Mouse (Mus musculus): ENCODE measurements around the gene Cacna1c.

Cacna1c gene

DNA sequence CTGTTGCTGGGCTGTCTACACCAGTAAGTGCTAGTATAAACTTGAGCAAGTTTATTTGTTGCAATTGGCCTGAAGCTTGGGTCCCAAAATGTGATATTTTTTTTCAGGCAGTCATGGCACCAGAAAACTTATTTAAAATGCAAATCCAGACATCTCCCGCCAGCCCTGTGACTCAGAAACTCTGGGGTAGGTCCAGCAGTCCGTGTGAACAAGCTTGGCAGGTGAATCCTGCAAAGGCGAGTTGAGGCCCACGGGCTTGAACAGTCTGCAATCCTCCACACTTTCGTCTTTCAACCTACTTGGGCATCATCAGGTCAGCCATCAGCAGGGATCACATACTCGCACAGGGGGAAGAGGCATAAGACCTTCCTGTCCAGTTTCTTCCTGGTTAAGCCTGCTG lies 344.1 kb downstream of the Cacna1c start:
- DNase-seq (ENCODE audit: low read depth, low spot score) = no peak

DNA sequence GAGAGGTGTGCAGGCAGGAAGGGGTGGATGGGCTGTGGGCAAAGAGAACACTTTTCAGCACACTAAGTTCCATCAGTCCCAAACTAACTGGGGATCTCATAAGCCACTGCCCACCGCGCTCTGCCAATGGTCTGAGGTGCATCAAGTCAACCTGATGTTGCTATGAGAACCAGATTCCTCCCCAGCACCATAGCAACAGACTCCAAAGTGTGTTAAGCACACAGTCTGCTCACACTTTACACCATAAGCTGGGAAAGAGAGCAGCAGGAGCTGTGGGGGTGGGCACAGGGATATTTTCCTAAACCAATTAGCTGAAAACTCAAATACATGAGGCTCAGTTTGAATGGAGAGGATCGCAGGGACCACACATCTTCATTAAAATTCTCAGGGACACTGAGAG lies 345.1 kb downstream of the Cacna1c start:
- no peak for DNase-seq (ENCODE audit: low read depth, low spot score)

DNA sequence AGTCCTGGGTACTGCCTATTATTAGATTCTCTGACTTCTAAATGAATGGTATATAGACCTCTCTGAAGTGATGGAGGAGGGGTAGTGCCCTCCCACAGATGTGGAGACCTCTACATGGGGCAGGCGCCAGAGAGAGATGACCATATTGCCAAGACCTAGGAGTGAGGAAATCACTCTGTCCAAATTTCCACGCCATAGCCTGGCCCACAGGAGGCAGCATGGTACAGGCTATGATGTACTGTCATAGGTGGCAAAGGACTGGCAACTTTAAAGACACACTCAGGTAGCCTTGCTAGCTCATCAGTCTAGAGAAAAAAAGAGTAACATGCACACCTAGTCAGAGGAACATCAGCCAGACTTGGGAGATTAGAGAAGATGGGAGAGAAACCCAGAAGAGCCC lies 347.6 kb downstream of the Cacna1c start:
- no peak for DNase-seq (ENCODE audit: low read depth, low spot score)

DNA sequence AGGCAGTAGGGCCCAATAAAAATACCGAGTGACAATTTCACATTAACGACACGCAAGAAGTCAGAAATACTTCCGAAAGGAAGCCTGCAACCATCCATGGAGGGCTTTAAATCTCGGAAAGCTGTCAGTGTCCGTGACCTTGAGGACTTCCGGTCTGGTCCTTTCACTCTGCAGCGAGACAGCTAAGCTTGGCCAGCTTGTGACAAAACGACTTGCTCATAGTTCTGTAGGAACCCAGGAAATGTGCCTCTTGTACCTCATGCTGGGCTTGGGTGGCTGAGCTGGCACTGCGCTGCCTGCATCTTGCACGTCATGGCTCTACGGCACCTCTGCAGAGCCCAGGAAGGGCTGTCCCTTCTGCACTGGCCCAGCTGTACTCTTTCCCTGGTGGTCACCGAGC lies 348.5 kb downstream of the Cacna1c start:
- DNase-seq (ENCODE audit: low read depth, low spot score) = no peak

DNA sequence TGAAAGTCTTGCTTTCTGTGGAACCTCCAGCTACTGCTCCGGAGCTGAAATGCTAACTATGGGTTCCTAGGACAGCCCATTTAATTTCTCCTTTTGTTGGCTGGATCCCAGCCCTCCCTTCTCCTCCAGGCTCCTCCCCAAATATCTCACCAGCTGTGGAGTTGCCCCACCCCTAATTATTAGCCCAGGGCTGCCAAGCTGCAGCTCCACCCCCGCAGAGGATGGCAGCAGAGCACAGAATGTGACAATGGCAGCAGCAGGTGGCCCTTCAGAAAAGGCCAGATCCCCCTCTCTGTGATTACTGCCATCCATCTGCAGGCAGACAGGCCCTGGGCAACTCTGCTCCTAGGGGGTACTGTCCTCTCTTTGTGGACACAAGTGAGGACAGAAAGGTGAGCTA lies 350.4 kb downstream of the Cacna1c start:
- no peak for DNase-seq (ENCODE audit: low read depth, low spot score)

DNA sequence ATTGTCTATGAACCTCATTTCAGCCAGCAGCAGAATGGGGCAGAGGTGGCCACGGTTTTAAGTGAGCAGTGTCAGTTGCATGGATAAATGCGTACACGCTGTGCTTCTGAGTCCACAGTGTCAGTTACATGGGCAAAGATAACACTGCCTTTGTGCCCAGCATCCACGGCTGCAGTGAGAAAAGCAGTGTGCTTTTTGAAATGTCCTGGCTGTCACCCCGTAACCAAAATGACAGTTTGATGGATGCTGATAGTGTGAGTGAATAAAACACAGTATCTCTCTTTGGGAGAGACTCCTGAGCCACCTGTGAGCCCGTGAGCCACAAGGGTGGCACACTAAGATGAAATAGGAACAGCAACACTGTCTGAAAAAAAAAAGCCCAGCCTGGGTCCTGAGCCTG lies 351.0 kb downstream of the Cacna1c start:
- no peak for DNase-seq (ENCODE audit: low read depth, low spot score)

DNA sequence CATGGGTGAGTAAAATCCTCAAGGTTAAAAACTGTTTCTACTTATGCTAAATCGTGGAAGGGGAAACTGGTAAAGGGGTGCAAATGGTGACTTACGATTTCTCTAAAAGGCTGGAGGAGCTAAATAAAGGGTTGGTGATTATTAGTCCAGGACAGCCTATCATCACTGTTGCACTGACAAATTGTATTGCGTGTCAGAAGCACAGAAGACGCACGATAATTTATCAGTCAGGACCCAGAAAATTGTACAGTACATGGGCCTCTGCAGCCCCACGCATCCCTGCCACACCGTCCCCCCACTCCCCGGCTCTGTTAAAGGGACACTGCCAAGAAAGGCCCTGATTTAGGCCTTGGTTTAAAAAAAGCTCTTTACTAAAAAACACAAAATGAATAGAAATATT lies 352.7 kb downstream of the Cacna1c start:
- DNase-seq (ENCODE audit: low read depth, low spot score) = no peak

DNA sequence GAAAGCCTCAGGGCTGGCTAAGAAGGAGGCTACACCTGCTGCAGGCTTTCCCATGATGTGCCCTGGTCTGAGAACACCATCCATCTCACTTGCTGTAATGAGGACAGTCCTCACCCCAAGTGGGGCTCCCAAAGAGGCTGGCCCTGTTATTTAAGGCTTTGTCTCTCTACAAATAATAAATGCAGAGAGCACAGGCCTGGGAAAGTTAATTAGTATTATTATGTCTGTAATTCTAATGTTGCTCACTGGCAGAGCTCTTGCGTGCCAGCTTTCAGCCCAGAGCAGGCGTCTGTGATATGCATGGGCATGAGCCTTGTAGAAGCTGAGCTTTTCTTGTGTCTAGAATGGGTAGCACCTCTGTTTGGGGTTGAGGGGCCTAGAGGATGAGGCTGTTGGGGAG lies 354.3 kb downstream of the Cacna1c start:
- no peak for DNase-seq (ENCODE audit: low read depth, low spot score)

DNA sequence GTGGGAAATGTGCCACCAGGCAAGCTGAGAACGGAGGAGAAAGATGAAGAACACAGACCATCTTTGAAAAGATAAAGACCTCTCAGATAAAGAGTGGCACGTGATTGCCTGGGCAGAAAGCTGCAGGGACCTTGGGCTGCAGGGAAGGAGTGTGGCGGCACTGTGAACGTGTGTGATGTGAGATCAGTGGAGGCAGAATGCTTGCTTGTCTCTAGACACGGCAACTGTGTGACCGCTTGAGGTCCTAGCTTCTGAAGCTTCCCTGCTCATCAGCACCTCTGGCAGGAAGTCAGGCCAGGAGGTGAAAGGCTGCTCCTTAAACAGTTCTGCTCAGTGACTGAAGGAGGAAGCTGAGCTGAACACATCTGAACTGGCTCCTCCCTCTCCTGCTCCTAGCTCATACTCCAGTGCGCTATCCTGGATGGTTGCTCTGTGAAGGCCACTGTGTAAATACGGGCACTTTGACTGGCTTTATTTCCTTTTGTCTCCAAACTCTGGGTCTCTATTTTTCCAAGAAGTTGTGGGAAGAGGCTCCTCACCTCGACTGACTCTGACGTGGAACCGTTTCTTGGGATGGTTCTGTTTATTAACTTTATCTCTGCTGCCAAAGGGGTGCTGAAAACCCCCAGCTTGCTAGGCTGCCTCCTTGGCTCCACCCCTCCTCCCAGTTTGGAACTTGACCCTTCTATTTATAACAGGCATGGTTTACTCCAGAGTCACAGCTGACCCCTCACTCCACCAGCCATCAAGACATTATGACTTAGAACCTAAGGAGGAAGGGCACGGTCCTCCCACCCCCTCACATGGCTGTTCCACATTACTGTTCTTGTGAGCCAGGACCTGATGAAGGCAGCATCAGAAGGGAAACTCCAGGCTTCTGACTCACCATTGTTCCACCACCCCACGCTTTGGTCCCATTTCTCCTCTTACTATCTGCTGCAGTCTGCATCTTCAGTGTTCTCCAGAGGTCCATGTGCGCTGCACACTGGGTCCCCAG lies 357.0 kb downstream of the Cacna1c start:
- no peak for DNase-seq (ENCODE audit: low read depth, low spot score)

DNA sequence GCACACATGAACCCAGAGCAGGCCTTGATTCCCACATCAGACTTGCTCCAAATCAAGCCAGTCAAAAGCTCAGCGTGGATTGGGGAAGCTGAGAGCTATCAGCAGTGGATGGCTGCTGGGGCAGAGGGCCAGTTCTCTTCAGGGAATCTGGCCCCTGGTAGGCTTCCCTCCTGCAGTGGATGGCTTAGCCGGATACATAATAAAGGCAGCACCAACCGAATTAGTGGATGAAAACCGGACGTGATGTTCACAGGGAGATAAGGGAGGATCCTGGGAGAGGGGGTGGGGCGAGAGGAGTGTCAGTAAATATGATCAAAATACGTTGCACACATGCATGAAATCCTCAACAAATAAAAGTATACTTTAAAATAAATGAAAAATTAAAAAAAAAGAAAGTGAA lies 359.5 kb downstream of the Cacna1c start:
- no peak for DNase-seq (ENCODE audit: low read depth, low spot score)

DNA sequence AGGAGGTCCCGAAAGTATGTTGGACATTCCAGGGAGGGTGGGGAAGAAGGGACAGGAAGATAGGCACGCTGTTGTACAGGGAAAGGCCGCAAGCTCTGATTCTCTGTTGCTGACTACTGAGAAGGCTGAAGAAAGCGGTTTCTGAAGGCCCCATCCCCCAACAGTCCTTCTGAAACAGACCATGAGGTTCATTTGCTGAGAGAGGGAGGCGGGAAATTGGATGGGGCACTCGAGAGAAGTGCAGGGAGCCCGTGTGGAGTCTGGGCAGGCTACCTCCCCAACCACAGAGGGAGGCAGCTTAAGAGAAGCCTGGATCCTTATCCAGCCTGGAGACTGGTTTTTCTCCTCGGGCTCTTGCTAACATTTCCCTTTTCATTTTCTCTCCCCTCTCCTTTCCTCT lies 362.2 kb downstream of the Cacna1c start:
- no peak for DNase-seq (ENCODE audit: low read depth, low spot score)

DNA sequence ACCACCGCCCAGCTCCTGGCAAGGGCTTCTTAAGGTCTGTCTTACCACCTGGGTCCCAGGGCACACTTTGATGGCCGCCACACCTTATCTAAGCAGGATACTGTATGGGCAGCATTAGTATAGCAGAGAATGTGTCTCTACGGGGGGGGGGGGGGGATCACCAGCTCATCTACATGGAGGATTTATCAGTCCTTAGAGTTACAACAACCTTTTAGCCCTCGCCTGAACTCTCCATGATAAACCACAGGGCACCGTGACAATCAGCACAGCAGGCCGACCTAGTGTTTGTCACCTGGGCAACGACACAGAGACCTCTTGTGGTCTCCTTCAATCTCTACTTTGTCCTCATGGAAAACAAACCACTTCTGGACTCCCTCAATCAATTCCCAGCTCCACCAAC lies 363.2 kb downstream of the Cacna1c start:
- DNase-seq (ENCODE audit: low read depth, low spot score) = no peak

DNA sequence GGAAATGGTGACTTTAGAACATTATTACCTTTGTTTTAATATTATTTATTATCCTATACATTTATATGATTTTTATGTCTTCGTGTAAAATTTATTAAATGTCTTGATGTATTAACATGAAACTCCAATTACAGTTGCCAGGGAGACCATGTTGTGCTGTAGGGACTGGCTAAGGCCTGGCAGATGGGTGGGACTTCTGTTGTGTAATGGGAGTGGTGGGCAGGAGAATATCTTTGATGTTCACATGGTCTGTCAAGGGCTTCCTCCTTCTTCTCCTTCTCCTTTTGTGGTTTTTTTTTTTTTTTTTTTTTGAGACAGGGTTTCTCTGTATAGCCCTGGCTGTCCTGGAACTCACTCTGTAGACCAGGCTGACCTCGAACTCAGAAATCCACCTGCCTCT lies 363.6 kb downstream of the Cacna1c start:
- DNase-seq (ENCODE audit: low read depth, low spot score) = no peak

DNA sequence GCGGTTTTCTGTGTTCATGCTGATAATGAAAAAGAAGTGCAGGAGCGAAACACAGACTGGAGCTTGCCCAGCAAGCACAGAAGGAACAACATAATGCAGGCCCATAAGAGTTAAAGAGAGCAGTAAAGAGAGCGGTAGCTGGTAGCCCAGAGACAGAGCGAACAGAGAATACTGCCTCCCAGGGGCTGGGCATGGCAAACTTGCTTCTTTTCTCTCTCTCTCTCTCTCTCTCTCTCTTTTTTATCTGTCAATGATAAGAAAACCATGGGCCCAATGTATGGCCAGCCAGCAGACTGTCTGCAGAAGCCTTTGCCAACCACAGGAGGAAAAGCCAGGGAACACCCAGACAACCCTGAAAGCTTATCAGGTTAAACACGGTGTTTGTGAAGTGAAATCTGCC lies 365.4 kb downstream of the Cacna1c start:
- DNase-seq (ENCODE audit: low read depth, low spot score) = no peak

DNA sequence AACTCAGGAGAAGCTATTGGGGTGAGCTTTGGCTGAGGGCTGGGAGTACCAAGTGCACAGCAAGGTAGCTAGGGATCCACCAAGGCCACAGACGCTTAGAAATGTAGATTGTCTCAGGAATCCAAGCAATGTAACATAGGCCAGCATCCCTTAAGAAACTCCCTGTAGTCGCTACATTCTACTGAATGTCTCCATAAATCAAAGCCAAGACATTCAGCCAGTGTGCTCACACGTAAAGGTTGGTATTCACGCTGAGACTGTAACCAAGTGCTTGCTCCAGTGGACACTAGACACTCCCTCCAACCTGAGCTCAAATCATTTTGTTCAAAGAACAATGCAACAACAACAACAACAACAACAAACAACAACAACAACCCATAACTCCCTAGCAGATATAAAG lies 368.0 kb downstream of the Cacna1c start:
- no peak for DNase-seq (ENCODE audit: low read depth, low spot score)

DNA sequence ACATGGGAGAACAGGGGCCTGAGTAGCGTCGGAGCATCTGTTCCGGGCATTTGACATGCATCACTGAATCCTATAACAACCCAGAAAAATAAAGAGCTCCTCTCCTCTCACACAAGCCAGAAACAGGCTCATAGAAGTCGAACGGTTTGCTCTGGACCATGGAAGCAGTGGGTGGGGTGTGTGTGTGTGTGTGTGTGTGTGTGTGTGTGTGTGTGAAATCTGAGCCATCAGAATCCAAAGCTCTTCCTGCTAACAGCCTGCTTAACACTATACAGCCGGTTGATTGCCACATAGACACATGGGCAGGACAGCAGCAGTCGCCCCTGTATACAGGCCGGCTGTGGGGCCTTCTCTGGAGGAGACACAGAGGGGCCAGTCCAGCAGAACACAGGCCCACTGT lies 368.7 kb downstream of the Cacna1c start:
- DNase-seq (ENCODE audit: low read depth, low spot score) = no peak

DNA sequence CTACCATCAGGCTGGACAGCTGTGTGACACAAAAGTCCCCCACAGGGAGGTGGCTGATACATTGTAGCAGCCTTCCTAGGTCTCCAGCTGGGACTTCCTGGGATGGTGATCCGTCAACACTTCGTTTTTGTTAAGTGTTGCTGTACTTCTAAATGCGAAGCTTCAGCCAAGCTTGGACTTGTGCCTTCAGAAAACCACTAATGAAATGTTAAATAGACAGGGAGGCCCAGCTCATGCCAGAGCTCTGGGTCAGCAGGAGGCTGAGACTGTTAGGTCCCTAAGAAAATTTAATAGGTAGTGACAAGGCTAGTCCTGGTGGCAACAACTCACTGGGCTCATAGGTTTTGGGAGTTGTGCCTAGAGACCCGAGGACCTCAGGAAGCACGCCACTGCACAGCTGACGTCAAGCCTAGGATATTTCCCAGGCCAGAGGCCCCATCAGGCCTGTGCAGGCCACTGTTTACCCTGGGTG lies 370.8 kb downstream of the Cacna1c start:
- no peak for DNase-seq (ENCODE audit: low read depth, low spot score)

DNA sequence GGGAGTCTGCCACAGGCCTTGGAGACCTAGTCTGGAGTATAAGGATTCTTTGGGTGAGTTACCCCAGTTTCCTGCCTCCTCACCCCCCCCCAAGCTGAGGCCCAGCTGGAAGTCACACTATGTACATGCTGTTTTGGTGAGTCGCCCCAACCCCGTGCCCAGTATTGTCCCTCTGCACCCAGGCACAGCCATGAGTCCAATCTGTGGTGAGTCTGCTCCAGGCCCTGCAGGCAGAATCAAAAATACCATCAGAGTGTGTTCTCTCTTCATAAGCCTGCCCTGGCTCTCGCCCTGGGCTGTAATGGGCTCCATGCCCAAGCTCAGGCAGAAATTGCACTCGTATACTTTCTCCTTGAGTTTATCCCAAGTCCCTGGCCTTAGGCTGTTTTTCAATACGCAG lies 374.7 kb downstream of the Cacna1c start:
- no peak for DNase-seq (ENCODE audit: low read depth, low spot score)

DNA sequence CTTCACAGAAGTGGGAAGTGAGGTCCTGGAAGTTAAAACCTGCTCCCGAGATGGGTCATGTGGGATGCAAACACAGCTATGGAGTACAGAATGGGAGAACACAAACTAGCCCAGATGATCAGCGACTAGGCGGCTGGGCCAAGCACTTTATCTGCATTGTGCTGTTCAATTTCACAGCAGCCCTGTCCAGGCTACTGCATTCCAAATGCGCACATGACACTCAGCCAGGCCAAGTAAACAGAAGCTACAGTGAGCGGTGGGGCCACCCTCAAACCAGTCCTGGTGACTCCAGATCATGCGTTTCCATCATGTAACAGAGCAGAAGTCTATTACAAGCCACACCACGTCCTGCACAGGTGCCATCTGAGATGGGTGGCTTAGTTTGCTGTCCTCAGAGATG lies 376.6 kb downstream of the Cacna1c start:
- DNase-seq (ENCODE audit: low read depth, low spot score) = no peak

DNA sequence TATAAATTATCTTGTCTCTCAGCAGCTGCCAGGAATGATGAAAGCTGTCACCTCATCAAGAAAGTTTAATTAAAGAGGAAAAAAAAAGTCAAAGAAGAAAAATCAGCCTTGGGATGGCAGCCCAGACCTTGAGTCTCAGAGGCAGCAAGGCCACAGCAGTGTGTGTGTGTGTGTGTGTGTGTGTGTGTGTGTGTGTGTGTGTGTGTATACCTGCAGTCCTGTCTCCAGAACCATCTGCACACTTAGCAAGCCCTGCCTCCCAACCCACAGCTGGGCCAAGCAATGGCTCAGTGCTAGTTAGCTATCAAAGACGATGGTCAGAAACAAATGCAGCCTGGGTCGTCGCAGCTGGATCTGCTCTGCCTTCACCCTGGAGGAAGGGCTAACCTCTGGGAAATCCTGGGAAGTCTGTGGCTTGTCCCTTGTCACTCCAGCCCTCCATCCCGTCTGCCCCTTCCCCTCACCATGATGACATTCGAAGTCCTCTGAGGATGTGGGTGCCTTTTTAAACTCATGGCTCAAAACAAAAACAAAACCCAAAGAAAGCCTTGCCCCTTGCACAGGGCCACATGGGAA lies 378.2 kb downstream of the Cacna1c start:
- no peak for DNase-seq (ENCODE audit: low read depth, low spot score)

DNA sequence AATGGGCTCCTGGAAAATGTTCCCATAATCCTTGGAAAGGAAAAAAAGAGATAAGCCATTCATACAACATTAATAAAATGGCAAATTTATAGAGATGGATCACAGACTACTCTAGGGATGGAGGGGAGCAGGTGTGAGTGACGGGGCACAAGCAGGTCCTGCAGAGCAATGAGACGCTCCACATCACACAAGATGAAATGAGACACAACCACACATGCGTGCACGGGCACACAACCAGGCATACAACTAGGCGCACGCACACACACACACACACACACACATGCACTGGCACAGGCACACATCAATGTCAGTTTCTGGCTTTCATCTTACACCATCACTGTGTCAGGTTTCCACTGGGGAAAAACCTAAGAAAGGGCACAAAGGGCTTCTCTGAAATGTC lies 380.0 kb downstream of the Cacna1c start:
- no peak for DNase-seq (ENCODE audit: low read depth, low spot score)

DNA sequence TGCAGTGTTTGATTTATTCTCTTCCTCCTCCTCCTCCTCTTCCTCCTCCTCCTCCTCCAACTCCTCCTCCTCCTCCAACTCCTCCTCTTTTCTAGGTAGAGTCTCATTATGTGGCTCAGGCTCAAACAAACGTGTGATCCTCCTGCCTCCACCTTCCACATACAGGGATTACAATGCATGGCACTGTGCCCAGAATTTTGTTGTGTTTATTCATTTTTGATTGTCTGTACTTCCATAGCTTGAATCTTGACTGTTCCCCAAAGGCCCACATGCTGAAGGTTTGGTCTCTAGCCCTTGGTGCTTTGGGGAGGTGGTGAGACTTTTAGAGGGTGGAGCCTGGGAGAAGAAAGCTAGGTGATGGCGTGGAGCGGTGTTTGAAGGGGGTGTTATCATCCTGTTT lies 383.7 kb downstream of the Cacna1c start:
- no peak for DNase-seq (ENCODE audit: low read depth, low spot score)

DNA sequence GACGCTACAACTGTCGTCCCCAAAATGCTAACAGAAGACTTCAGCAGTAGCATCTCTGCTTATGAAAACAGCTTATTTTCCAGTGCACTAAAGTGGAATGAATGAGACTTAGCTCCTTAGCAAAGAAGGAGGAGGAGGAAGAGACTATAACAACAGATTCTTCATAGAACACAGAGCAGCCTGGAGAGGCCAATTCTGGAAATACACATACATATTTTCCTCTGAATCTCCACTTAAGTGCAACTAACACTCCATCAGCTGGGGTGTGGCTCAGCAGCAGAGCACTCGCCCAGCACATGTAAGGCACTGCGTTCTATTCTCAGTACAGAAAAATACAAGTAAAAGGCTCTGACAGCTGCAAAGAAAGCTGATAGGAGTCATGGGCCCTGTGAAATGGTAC lies 384.2 kb downstream of the Cacna1c start:
- no peak for DNase-seq (ENCODE audit: low read depth, low spot score)
